Mouse (Mus musculus) hindbrain, embryonic 13.5 days (tissue): ENCODE results near the gene Cenpj. TPM values are rescaled to one million over a fixed set of nuclear protein-coding genes. Genes with fewer than 3 reads are reported as not detected.

Source experiments
- ATAC-seq: fragments of 200-750 bp; cut with Nextera tagmentation; 2 replicates; pipeline ENCODE4 v1.8.0; 2017; ENCODE audit warnings: moderate TSS enrichment; ENCODE audit not compliant: low FRiP score
- H3K27ac ChIP-seq: fragments of 300-500 bp; sonication (generic); 2 replicates; pipeline ENCODE4 v1.5.1; 2015; ENCODE audit warnings: inconsistent platforms, mild to moderate bottlenecking, moderate library complexity
- H3K27me3 ChIP-seq: fragments of 300-500 bp; sonication (generic); 2 replicates; pipeline ENCODE4 v1.6.1; 2015; ENCODE audit warnings: mild to moderate bottlenecking, inconsistent platforms
- H3K36me3 ChIP-seq: fragments of 300-500 bp; sonication (generic); 2 replicates; pipeline ENCODE4 v1.6.1; 2015; ENCODE audit warnings: mild to moderate bottlenecking, inconsistent platforms
- H3K4me1 ChIP-seq: fragments of 300-500 bp; sonication (generic); replicated peaks from 2 replicates; pipeline ENCODE4 v1.6.1; 2015; ENCODE audit warnings: inconsistent platforms
- H3K4me2 ChIP-seq: fragments of 300-500 bp; sonication (generic); 2 replicates; pipeline ENCODE4 v1.6.1; 2015; ENCODE audit warnings: inconsistent platforms, mild to moderate bottlenecking, moderate library complexity
- H3K4me3 ChIP-seq: fragments of 300-500 bp; sonication (generic); 2 replicates; pipeline ENCODE4 v1.5.1; 2015; ENCODE audit warnings: mild to moderate bottlenecking, inconsistent platforms
- H3K9ac ChIP-seq: fragments of 300-500 bp; sonication (generic); 2 replicates; pipeline ENCODE4 v1.6.1; 2015; ENCODE audit warnings: mild to moderate bottlenecking, inconsistent platforms
- H3K9me3 ChIP-seq: fragments of 300-500 bp; sonication (generic); 2 replicates; pipeline ENCODE4 v1.6.1; 2016; ENCODE audit warnings: inconsistent platforms
- WGBS: fragments of 180-500 bp; shearing (Covaris S2); methylation state at CpG from one replicate; pipeline ENCODE4 v1.1.7; 2015; 5-methylcytosine and 5-hydroxymethylcytosine counted together
- polyA plus RNA-seq: library from polyadenylated mRNA; unstranded; fragments of >200 nt; fragmentation: Nextera tagmentation; extraction: Ambion mirVana; gene quantifications from 2 replicates; pipeline ENCODE4 v1.2.1, GENCODE M21; 2015

The Cenpj gene
- polyA plus RNA-seq = 7.3 and 8.2 TPM in 2 replicates

- ATAC-seq = no peak
- under 1% methylated on average over 24 of the region's 24 CpGs for WGBS
- peak within 1 kb of the TSS; percentile 62 for H3K4me2 ChIP-seq
- H3K9ac ChIP-seq = peak within 1 kb of the TSS; percentile 67
- no peak within 1 kb of the TSS for H3K27ac ChIP-seq
- H3K36me3 ChIP-seq = no peaks in the 10 kb centered on the region
- H3K9me3 ChIP-seq = no peaks in the 10 kb centered on the region
- peak within 1 kb of the TSS; percentile 45 for H3K4me3 ChIP-seq
- 0 out of 2 replicates have a peak, but pooled peaks cover 7% of the 10 kb centered on the region for H3K27me3 ChIP-seq
- peaks cover 17% of the 10 kb centered on the region for H3K4me1 ChIP-seq
Measured at GRCm38 (mm10) chr14:56575416-56575815, at the start of gene Cenpj, which contains the start of gene Parp4. Gene Cenpj (minus strand): TSS chr14:56575425. Gene Parp4 (plus strand): TSS chr14:56575619.

- H3K9ac ChIP-seq = no peak overlapping the region
- 90% methylated on average over 8 of the region's 8 CpGs for WGBS
- no peaks in the 10 kb centered on the region for H3K9me3 ChIP-seq
- H3K4me3 ChIP-seq = no peak overlapping the region
- H3K36me3 ChIP-seq = no peaks in the 10 kb centered on the region
- no peaks in the 10 kb centered on the region for H3K4me1 ChIP-seq
- H3K27ac ChIP-seq = no peak overlapping the region
- no peak for ATAC-seq
- no peak overlapping the region for H3K4me2 ChIP-seq
- no peaks in the 10 kb centered on the region for H3K27me3 ChIP-seq
Measured at GRCm38 (mm10) chr14:56620425-56620824, 45.2 kb upstream of the Cenpj start.

GRCm38 (mm10) chr14:56617470-56617869 is 42.2 kb upstream of the Cenpj start:
- H3K9ac ChIP-seq = no peak overlapping the region
- no peaks in the 10 kb centered on the region for H3K9me3 ChIP-seq
- no peak overlapping the region for H3K27ac ChIP-seq
- no peaks in the 10 kb centered on the region for H3K36me3 ChIP-seq
- WGBS = 91% methylated on average over 1 of the region's 1 CpGs
- no peaks in the 10 kb centered on the region for H3K4me1 ChIP-seq
- no peak for ATAC-seq
- H3K4me3 ChIP-seq = no peak overlapping the region
- H3K4me2 ChIP-seq = no peak overlapping the region
- H3K27me3 ChIP-seq = no peaks in the 10 kb centered on the region

GRCm38 (mm10) chr14:56613212-56613611 is 38.0 kb upstream of the Cenpj start:
- 95% methylated on average over 3 of the region's 3 CpGs for WGBS
- no peaks in the 10 kb centered on the region for H3K36me3 ChIP-seq
- no peak overlapping the region for H3K4me3 ChIP-seq
- no peaks in the 10 kb centered on the region for H3K4me1 ChIP-seq
- no peak overlapping the region for H3K4me2 ChIP-seq
- no peak for ATAC-seq
- H3K27me3 ChIP-seq = no peaks in the 10 kb centered on the region
- H3K9me3 ChIP-seq = no peaks in the 10 kb centered on the region
- no peak overlapping the region for H3K9ac ChIP-seq
- H3K27ac ChIP-seq = no peak overlapping the region

GRCm38 (mm10) chr14:56605136-56605535 is 29.9 kb upstream of the Cenpj start:
- H3K4me3 ChIP-seq = no peak overlapping the region
- 85% methylated on average over 4 of the region's 4 CpGs for WGBS
- no peak overlapping the region for H3K9ac ChIP-seq
- ATAC-seq = no peak
- no peaks in the 10 kb centered on the region for H3K36me3 ChIP-seq
- H3K27me3 ChIP-seq = no peaks in the 10 kb centered on the region
- H3K9me3 ChIP-seq = no peaks in the 10 kb centered on the region
- H3K4me2 ChIP-seq = no peak overlapping the region
- no peaks in the 10 kb centered on the region for H3K4me1 ChIP-seq
- H3K27ac ChIP-seq = no peak overlapping the region

GRCm38 (mm10) chr14:56604438-56604837 is 29.2 kb upstream of the Cenpj start:
- H3K9ac ChIP-seq = no peak overlapping the region
- H3K27ac ChIP-seq = no peak overlapping the region
- no peaks in the 10 kb centered on the region for H3K27me3 ChIP-seq
- H3K4me3 ChIP-seq = no peak overlapping the region
- no peak overlapping the region for H3K4me2 ChIP-seq
- no peaks in the 10 kb centered on the region for H3K36me3 ChIP-seq
- H3K9me3 ChIP-seq = no peaks in the 10 kb centered on the region
- WGBS = 89% methylated on average over 5 of the region's 5 CpGs
- ATAC-seq = no peak
- H3K4me1 ChIP-seq = no peaks in the 10 kb centered on the region

- no peak for ATAC-seq
- H3K4me2 ChIP-seq = no peak overlapping the region
- no peaks in the 10 kb centered on the region for H3K4me1 ChIP-seq
- WGBS = 84% methylated on average over 9 of the region's 9 CpGs
- H3K36me3 ChIP-seq = no peaks in the 10 kb centered on the region
- no peaks in the 10 kb centered on the region for H3K9me3 ChIP-seq
- no peaks in the 10 kb centered on the region for H3K27me3 ChIP-seq
- H3K9ac ChIP-seq = no peak overlapping the region
- no peak overlapping the region for H3K4me3 ChIP-seq
- H3K27ac ChIP-seq = no peak overlapping the region
Measured at GRCm38 (mm10) chr14:56602069-56602468, 26.8 kb upstream of the Cenpj start.

- Histone ChIP-seq H3K36me3 (no peaks in the 10 kb centered on the region), H3K4me3 (no peak overlapping the region), H3K27me3 (no peaks in the 10 kb centered on the region), H3K27ac (no peak overlapping the region), H3K4me1 (no peaks in the 10 kb centered on the region), H3K9ac (no peak overlapping the region), H3K9me3 (no peaks in the 10 kb centered on the region), H3K4me2 (no peak overlapping the region)
- WGBS = 51% methylated on average over 6 of the region's 6 CpGs
- ATAC-seq = no peak
Measured at GRCm38 (mm10) chr14:56598759-56599158, 23.5 kb upstream of the Cenpj start.

- no peak for ATAC-seq
- WGBS = 97% methylated on average over 1 of the region's 1 CpGs
- Histone ChIP-seq H3K4me1 (no peaks in the 10 kb centered on the region), H3K4me3 (no peak overlapping the region), H3K9me3 (0 out of 2 replicates have a peak, but pooled peaks cover 5% of the 10 kb centered on the region), H3K9ac (no peak overlapping the region), H3K27ac (no peak overlapping the region), H3K27me3 (no peaks in the 10 kb centered on the region), H3K36me3 (no peaks in the 10 kb centered on the region), H3K4me2 (no peak overlapping the region)
Measured at GRCm38 (mm10) chr14:56594811-56595210, 19.6 kb upstream of the Cenpj start.

- H3K9me3 ChIP-seq = 0 out of 2 replicates have a peak, but pooled peaks cover 5% of the 10 kb centered on the region
- WGBS = 94% methylated on average over 9 of the region's 9 CpGs
- ATAC-seq = no peak
Measured at GRCm38 (mm10) chr14:56592191-56592590, 17.0 kb upstream of the Cenpj start.

GRCm38 (mm10) chr14:56582294-56582693 is 7.1 kb upstream of the Cenpj start:
- Histone ChIP-seq H3K9me3 (no peaks in the 10 kb centered on the region), H3K4me1 (no peaks in the 10 kb centered on the region), H3K9ac (no peak overlapping the region), H3K36me3 (no peaks in the 10 kb centered on the region), H3K4me3 (no peak overlapping the region), H3K4me2 (no peak overlapping the region), H3K27me3 (no peaks in the 10 kb centered on the region), H3K27ac (no peak overlapping the region)
- no peak for ATAC-seq
- WGBS = 94% methylated on average over 6 of the region's 6 CpGs

More at GRCm38 (mm10) chr14:56592191-56592590, 17.0 kb upstream of the Cenpj start:
- Histone ChIP-seq H3K27me3 (no peaks in the 10 kb centered on the region), H3K4me2 (no peak overlapping the region), H3K4me1 (no peaks in the 10 kb centered on the region), H3K27ac (no peak overlapping the region), H3K4me3 (no peak overlapping the region), H3K9ac (no peak overlapping the region), H3K36me3 (no peaks in the 10 kb centered on the region)

- Histone ChIP-seq H3K4me1 (no peaks in the 10 kb centered on the region), H3K9me3 (no peaks in the 10 kb centered on the region), H3K27ac (no peak overlapping the region), H3K27me3 (no peaks in the 10 kb centered on the region), H3K36me3 (no peaks in the 10 kb centered on the region), H3K9ac (no peak overlapping the region), H3K4me3 (no peak overlapping the region), H3K4me2 (no peak overlapping the region)
- 71% methylated on average over 5 of the region's 5 CpGs for WGBS
- ATAC-seq = no peak
Measured at GRCm38 (mm10) chr14:56581117-56581516, 5.9 kb upstream of the Cenpj start.

GRCm38 (mm10) chr14:56579011-56579410 is 3.8 kb upstream of the Cenpj start:
- H3K9ac ChIP-seq = no peak overlapping the region
- no peak overlapping the region for H3K4me2 ChIP-seq
- ATAC-seq = no peak
- 0 out of 2 replicates have a peak, but pooled peaks cover 7% of the 10 kb centered on the region for H3K27me3 ChIP-seq
- H3K4me3 ChIP-seq = no peak overlapping the region
- peaks cover 7% of the 10 kb centered on the region for H3K4me1 ChIP-seq
- H3K36me3 ChIP-seq = no peaks in the 10 kb centered on the region
- WGBS = 59% methylated on average over 8 of the region's 8 CpGs
- no peak overlapping the region for H3K27ac ChIP-seq
- no peaks in the 10 kb centered on the region for H3K9me3 ChIP-seq
